Mouse (Mus musculus): Measurements from ENCODE around the gene Cntnap2. TPM values are rescaled to one million over a fixed set of nuclear protein-coding genes. Genes with fewer than 3 reads are reported as not detected.
"Not testable (repeated sequence)": the region's sequence is repeated elsewhere in the genome, so short reads cannot be mapped to it uniquely, and the experiment has no call there.

The Cntnap2 gene
- polyA plus RNA-seq, 1 experiment from 2014 or later, result 48.2 TPM

GRCm38 (mm10) chr6:47272606-47273575 lies 2213.7 kb downstream of the Cntnap2 start:
- Histone ChIP-seq H3K9ac (ENCODE audit: low read depth, low read length) (peak overlapping the region; percentile 50), H3K27ac (ENCODE audit: low read depth, low read length) (peak overlapping the region; percentile 62), H3K4me1 (ENCODE audit: control insufficient read depth, insufficient read depth, low read depth, low read length) (peaks cover 6% of the 10 kb centered on the region), H3K4me2 (ENCODE audit: low read length) (peak overlapping the region; percentile 27), H3K36me3 (ENCODE audit: control insufficient read depth, insufficient read depth, low read length) (no peaks in the 10 kb centered on the region), H3K4me3 (ENCODE audit: low read length) (no peak overlapping the region), H3K27me3 (replicated peaks; ENCODE audit: control insufficient read depth, insufficient read depth, low read length) (no peaks in the 10 kb centered on the region), H3K9me3 (ENCODE audit: control insufficient read depth, low read length) (no peaks in the 10 kb centered on the region)
- peak; percentile 49; the same call in 1 of the 2 replicates for ATAC-seq
- 19% methylated on average over 8 of the region's 8 CpGs for WGBS

DNA sequence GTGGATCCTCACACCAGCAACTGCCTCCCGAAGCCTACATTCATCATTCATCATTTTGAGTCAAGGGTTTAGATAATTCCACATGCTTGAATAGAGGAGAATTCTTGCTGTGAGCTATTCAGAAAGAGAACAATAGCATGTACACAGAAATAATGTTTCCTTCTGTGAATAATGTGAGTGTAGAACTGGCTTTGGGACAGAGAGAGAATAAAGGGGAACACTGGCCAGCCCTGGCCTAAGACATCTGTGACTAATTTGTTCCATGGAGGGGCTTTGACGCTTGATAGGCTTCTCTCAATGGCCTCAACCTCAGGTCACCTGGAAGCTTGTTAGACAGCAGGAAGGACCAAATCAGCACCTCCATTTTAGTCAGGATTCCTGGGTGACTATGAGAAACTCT lies 2215.9 kb downstream of the Cntnap2 start:
- no peaks in the 10 kb centered on the region for H3K27me3 ChIP-seq (replicated peaks; ENCODE audit: control insufficient read depth, insufficient read depth, low read length)
- no peak; the same call in 1 of the 2 replicates for ATAC-seq
- H3K27ac ChIP-seq (ENCODE audit: low read depth, low read length), result no peak overlapping the region
- peaks cover 13% of the 10 kb centered on the region for H3K4me1 ChIP-seq (ENCODE audit: control insufficient read depth, insufficient read depth, low read depth, low read length)
- WGBS, result 16% methylated on average over 2 of the region's 2 CpGs
- H3K36me3 ChIP-seq (ENCODE audit: control insufficient read depth, insufficient read depth, low read length), result no peaks in the 10 kb centered on the region
- H3K4me2 ChIP-seq (ENCODE audit: low read length), result no peak overlapping the region
- no peak overlapping the region for H3K4me3 ChIP-seq (ENCODE audit: low read length)
- no peak overlapping the region for H3K9ac ChIP-seq (ENCODE audit: low read depth, low read length)
- no peaks in the 10 kb centered on the region for H3K9me3 ChIP-seq (ENCODE audit: control insufficient read depth, low read length)

DNA sequence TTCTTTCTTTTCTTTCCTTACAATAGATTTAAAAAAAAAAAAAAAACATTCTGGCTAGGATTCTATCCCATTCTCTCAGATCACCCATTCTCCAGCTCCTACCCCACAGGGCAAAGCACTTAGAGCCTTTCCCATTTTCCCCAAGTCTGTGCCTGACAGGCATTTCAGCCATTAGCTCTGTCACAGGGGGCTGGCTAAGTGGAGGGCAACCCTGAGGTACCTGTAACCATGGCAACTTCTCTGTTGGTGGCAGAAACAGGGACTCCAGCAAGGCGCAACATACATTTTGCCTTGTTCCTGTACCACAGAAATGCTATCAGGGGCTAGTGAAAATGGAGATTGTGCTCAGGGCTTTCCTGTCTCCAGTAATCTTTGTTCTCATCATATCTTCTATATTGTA lies 2220.0 kb downstream of the Cntnap2 start:
- Histone ChIP-seq H3K36me3 (ENCODE audit: control insufficient read depth, insufficient read depth, low read length) (no peaks in the 10 kb centered on the region), H3K4me1 (ENCODE audit: control insufficient read depth, insufficient read depth, low read depth, low read length) (peaks cover 7% of the 10 kb centered on the region), H3K4me3 (ENCODE audit: low read length) (no peak overlapping the region), H3K9ac (ENCODE audit: low read depth, low read length) (no peak overlapping the region), H3K9me3 (ENCODE audit: control insufficient read depth, low read length) (no peaks in the 10 kb centered on the region), H3K4me2 (ENCODE audit: low read length) (no peak overlapping the region), H3K27ac (ENCODE audit: low read depth, low read length) (no peak overlapping the region), H3K27me3 (replicated peaks; ENCODE audit: control insufficient read depth, insufficient read depth, low read length) (no peaks in the 10 kb centered on the region)
- 0% methylated on average over 1 of the region's 1 CpGs for WGBS
- peak; percentile 79 for ATAC-seq

DNA sequence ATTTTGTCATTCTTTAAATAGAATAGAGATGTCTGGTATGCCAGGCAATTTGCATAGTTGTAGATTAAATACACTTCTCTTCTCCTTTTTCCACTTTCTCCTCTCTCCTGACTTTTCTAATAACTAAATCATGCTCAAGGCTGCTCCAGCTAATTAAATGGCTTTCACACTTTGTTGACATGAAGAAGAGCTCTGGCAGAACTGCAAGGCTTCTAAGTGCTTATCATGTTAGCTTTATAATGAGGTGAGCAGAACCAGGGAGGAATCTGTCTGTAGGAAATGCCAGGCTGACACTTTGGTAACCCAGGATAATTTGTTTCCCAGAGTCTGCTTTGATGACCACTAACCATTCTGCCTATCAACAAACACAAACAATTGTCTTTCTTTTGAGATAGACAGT lies 2222.4 kb downstream of the Cntnap2 start:
- ATAC-seq, result no peak
- no peaks in the 10 kb centered on the region for H3K9me3 ChIP-seq (ENCODE audit: control insufficient read depth, low read length)
- H3K27ac ChIP-seq (ENCODE audit: low read depth, low read length), result no peak overlapping the region
- H3K4me3 ChIP-seq (ENCODE audit: low read length), result no peak overlapping the region
- H3K9ac ChIP-seq (ENCODE audit: low read depth, low read length), result no peak overlapping the region
- no peaks in the 10 kb centered on the region for H3K27me3 ChIP-seq (replicated peaks; ENCODE audit: control insufficient read depth, insufficient read depth, low read length)
- H3K4me2 ChIP-seq (ENCODE audit: low read length), result no peak overlapping the region
- H3K36me3 ChIP-seq (ENCODE audit: control insufficient read depth, insufficient read depth, low read length), result no peaks in the 10 kb centered on the region
- peaks cover 7% of the 10 kb centered on the region for H3K4me1 ChIP-seq (ENCODE audit: control insufficient read depth, insufficient read depth, low read depth, low read length)

GRCm38 (mm10) chr6:47284794-47285193 lies 2225.6 kb downstream of the Cntnap2 start:
- no peak overlapping the region for H3K27ac ChIP-seq (ENCODE audit: low read depth, low read length)
- H3K4me1 ChIP-seq (ENCODE audit: control insufficient read depth, insufficient read depth, low read depth, low read length), result peaks cover 3% of the 10 kb centered on the region; the same call in 1 of the 2 replicates
- ATAC-seq, result no peak
- no peaks in the 10 kb centered on the region for H3K36me3 ChIP-seq (ENCODE audit: control insufficient read depth, insufficient read depth, low read length)
- no peaks in the 10 kb centered on the region for H3K27me3 ChIP-seq (replicated peaks; ENCODE audit: control insufficient read depth, insufficient read depth, low read length)
- no peaks in the 10 kb centered on the region for H3K9me3 ChIP-seq (ENCODE audit: control insufficient read depth, low read length)
- H3K4me3 ChIP-seq (ENCODE audit: low read length), result no peak overlapping the region
- no peak overlapping the region for H3K4me2 ChIP-seq (ENCODE audit: low read length)
- WGBS, result 60% methylated on average over 2 of the region's 2 CpGs
- no peak overlapping the region for H3K9ac ChIP-seq (ENCODE audit: low read depth, low read length)

GRCm38 (mm10) chr6:47285742-47286141 lies 2226.6 kb downstream of the Cntnap2 start:
- H3K4me3 ChIP-seq (ENCODE audit: low read length), result no peak overlapping the region
- H3K9ac ChIP-seq (ENCODE audit: low read depth, low read length), result no peak overlapping the region
- no peaks in the 10 kb centered on the region for H3K9me3 ChIP-seq (ENCODE audit: control insufficient read depth, low read length)
- H3K4me1 ChIP-seq (ENCODE audit: control insufficient read depth, insufficient read depth, low read depth, low read length), result peaks cover 3% of the 10 kb centered on the region; the same call in 1 of the 2 replicates
- no peaks in the 10 kb centered on the region for H3K36me3 ChIP-seq (ENCODE audit: control insufficient read depth, insufficient read depth, low read length)
- no peaks in the 10 kb centered on the region for H3K27me3 ChIP-seq (replicated peaks; ENCODE audit: control insufficient read depth, insufficient read depth, low read length)
- no peak; the same call in 1 of the 2 replicates for ATAC-seq
- no peak overlapping the region for H3K4me2 ChIP-seq (ENCODE audit: low read length)
- no peak overlapping the region for H3K27ac ChIP-seq (ENCODE audit: low read depth, low read length)
- WGBS, result 50% methylated on average over 1 of the region's 1 CpGs

DNA sequence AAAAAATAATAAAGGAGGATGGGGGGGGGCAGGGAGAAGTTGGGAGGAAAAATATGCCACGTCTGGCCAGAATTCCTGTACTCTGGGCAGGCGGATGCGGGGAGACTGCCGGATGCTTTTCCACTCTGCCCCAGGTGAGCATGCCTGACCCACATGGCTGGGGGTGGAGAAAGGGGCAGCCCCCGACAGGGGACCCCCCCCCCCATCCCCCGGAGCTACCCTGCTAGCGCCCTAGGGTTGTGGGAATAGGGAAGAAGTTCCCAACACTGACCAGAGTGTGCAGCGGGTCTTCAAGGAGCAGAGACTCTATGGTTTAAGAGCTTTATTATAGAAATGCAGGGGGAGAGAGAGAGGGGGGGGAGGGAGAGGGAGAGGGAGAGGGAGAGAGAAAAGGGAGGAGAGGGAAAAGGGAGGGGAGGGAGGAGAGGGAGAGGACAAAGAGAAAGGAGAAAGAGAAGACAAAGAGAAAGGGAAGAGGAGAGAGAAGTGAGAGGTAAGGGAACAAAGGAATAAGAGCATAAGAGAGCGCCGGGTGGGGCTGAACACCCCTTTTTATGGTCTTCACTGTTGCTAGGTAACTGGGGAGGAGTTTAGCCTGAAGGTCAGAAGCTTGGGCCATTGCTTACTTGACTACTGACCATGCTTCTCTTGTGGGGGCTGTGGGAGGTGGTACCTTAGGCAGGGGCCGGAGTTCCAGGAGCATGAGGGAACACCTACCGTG lies 2227.2 kb downstream of the Cntnap2 start:
- WGBS, result 44% methylated on average over 12 of the region's 12 CpGs
- H3K27ac ChIP-seq (ENCODE audit: low read depth, low read length); H3K36me3 ChIP-seq (ENCODE audit: control insufficient read depth, insufficient read depth, low read length); H3K4me3 ChIP-seq (ENCODE audit: low read length); H3K9ac ChIP-seq (ENCODE audit: low read depth, low read length); H3K4me2 ChIP-seq (ENCODE audit: low read length); H3K27me3 ChIP-seq (replicated peaks; ENCODE audit: control insufficient read depth, insufficient read depth, low read length); H3K9me3 ChIP-seq (ENCODE audit: control insufficient read depth, low read length); H3K4me1 ChIP-seq (ENCODE audit: control insufficient read depth, insufficient read depth, low read depth, low read length): not testable (repeated sequence)
- ATAC-seq, result peak; percentile 37; the same call in 1 of the 2 replicates

DNA sequence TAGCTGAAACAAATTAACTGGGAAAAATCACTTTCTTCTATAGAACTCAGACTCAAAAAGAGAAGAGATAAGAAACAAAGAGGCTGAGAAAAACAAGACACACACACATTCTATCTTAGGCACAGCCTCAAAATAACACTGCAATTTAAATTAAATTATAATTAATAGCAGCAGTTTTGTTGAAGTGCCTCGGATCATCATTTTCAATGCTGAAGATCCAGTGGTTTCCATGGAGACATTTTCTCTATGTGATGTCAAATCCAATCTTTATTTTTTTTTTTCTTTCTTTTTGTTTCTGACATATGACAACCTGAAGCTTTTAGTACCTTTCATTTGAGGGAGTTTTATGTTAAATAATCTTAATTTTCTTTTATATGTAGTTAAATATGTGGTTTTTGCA lies 2228.6 kb downstream of the Cntnap2 start:
- WGBS, result 32% methylated on average over 1 of the region's 1 CpGs
- H3K9ac ChIP-seq (ENCODE audit: low read depth, low read length), result no peak overlapping the region
- H3K27ac ChIP-seq (ENCODE audit: low read depth, low read length), result peak overlapping the region; percentile 51; the same call in 1 of the 2 replicates
- no peak overlapping the region for H3K4me3 ChIP-seq (ENCODE audit: low read length)
- no peaks in the 10 kb centered on the region for H3K27me3 ChIP-seq (replicated peaks; ENCODE audit: control insufficient read depth, insufficient read depth, low read length)
- H3K9me3 ChIP-seq (ENCODE audit: control insufficient read depth, low read length), result no peaks in the 10 kb centered on the region
- H3K4me1 ChIP-seq (ENCODE audit: control insufficient read depth, insufficient read depth, low read depth, low read length), result peaks cover 3% of the 10 kb centered on the region; the same call in 1 of the 2 replicates
- H3K36me3 ChIP-seq (ENCODE audit: control insufficient read depth, insufficient read depth, low read length), result no peaks in the 10 kb centered on the region
- no peak overlapping the region for H3K4me2 ChIP-seq (ENCODE audit: low read length)
- ATAC-seq, result no peak

DNA sequence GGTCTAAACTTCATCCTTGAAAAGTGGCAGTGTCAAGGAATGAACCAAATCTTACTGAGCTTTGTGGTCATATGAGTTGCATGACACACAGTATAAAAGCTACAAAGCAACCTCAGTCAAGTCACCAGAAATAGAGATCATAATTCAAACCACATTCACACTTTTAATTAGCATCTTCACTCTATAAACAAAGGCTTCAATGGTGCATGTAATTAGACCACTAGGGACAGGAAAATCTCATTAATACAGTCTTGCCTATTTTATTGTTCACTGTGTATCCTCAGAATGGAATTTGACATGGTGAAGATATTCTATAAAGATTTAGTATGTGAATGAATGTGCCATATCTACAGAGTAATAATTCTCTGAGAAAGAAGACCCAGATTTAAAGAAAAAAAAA lies 2232.8 kb downstream of the Cntnap2 start:
- H3K9me3 ChIP-seq (ENCODE audit: control insufficient read depth, low read length), result no peaks in the 10 kb centered on the region
- H3K4me2 ChIP-seq (ENCODE audit: low read length), result no peak overlapping the region
- H3K36me3 ChIP-seq (ENCODE audit: control insufficient read depth, insufficient read depth, low read length), result no peaks in the 10 kb centered on the region
- peaks cover 3% of the 10 kb centered on the region; the same call in 1 of the 2 replicates for H3K4me1 ChIP-seq (ENCODE audit: control insufficient read depth, insufficient read depth, low read depth, low read length)
- H3K4me3 ChIP-seq (ENCODE audit: low read length), result no peak overlapping the region
- no peak overlapping the region for H3K27ac ChIP-seq (ENCODE audit: low read depth, low read length)
- no peak for ATAC-seq
- H3K9ac ChIP-seq (ENCODE audit: low read depth, low read length), result no peak overlapping the region
- no peaks in the 10 kb centered on the region for H3K27me3 ChIP-seq (replicated peaks; ENCODE audit: control insufficient read depth, insufficient read depth, low read length)

Measured in hindbrain, embryonic 16.5 days (tissue).